Mouse (Mus musculus): ENCODE measurements around the gene Cachd1. TPM values are rescaled to one million over a fixed set of nuclear protein-coding genes. Genes with fewer than 3 reads are reported as not detected.

The Cachd1 gene
- polyA plus RNA-seq, 1 experiment, result 6.3 TPM

- Histone ChIP-seq H3K4me3 (ENCODE audit: low read depth, low read length) (no peak overlapping the region), H3K27me3 (ENCODE audit: control insufficient read depth, insufficient read depth, low read length, poor library complexity, severe bottlenecking) (no peaks in the 10 kb centered on the region), H3K9me3 (replicated peaks; ENCODE audit: control insufficient read depth, insufficient read depth, low read length, poor library complexity, severe bottlenecking) (no peaks in the 10 kb centered on the region), H3K27ac (ENCODE audit: insufficient read depth, low read length) (no peak overlapping the region), H3K4me1 (ENCODE audit: control insufficient read depth, insufficient read depth, low read length) (no peaks in the 10 kb centered on the region), H3K36me3 (ENCODE audit: control insufficient read depth, insufficient read depth, low read length, poor library complexity, severe bottlenecking) (no peaks in the 10 kb centered on the region), H3K9ac (ENCODE audit: low read depth, poor library complexity, severe bottlenecking) (no peak overlapping the region)
- no peak for TF ChIP-seq EP300 (IDR thresholded peaks at IDR 0.05; ENCODE audit: insufficient read depth, low read depth, low read length)
- TF ChIP-seq POLR2A (IDR thresholded peaks at IDR 0.05; ENCODE audit: insufficient read depth, low read length), result no peak
Measured at GRCm38 (mm10) chr4:101071570-101071969, 295.1 kb downstream of the Cachd1 start.

- Histone ChIP-seq H3K4me3 (ENCODE audit: low read depth, low read length) (no peak overlapping the region), H3K9ac (ENCODE audit: low read depth, poor library complexity, severe bottlenecking) (no peak overlapping the region), H3K4me1 (ENCODE audit: control insufficient read depth, insufficient read depth, low read length) (no peaks in the 10 kb centered on the region), H3K27ac (ENCODE audit: insufficient read depth, low read length) (no peak overlapping the region), H3K27me3 (ENCODE audit: control insufficient read depth, insufficient read depth, low read length, poor library complexity, severe bottlenecking) (no peaks in the 10 kb centered on the region), H3K9me3 (replicated peaks; ENCODE audit: control insufficient read depth, insufficient read depth, low read length, poor library complexity, severe bottlenecking) (no peaks in the 10 kb centered on the region), H3K36me3 (ENCODE audit: control insufficient read depth, insufficient read depth, low read length, poor library complexity, severe bottlenecking) (no peaks in the 10 kb centered on the region)
- TF ChIP-seq EP300 (IDR thresholded peaks at IDR 0.05; ENCODE audit: insufficient read depth, low read depth, low read length) (no peak), POLR2A (IDR thresholded peaks at IDR 0.05; ENCODE audit: insufficient read depth, low read length) (no peak), CTCF (IDR thresholded peaks at IDR 0.05; ENCODE audit: low read depth, low read length) (no peak)
Measured at GRCm38 (mm10) chr4:101076425-101076824, 299.9 kb downstream of the Cachd1 start.

Other genes with a start within 250 kb of the Cachd1 start
- gene Gm10577, start 244.0 kb downstream of the Cachd1 start, polyA plus RNA-seq (2011; ENCODE audit: insufficient read depth, insufficient read length, low read depth, missing spikeins), result not detected in 2 replicates